Mouse (Mus musculus) C2C12 (cell line): ENCODE measurements at regions not wholly inside any gene's neighbourhood (a gene's known extent, or its start where the extent isn't known, plus 50 kb on each side); places are given as distances from the start of the nearest gene placed in this dataset.

Experiments
- CTCF ChIP-seq: IDR thresholded peaks from one replicate; pipeline ENCODE4 v1.5.1; 2011; ENCODE audit not compliant: control insufficient read depth, insufficient read depth, insufficient read length
- MAX ChIP-seq: IDR thresholded peaks from one replicate; pipeline ENCODE4 v1.6.1; 2011; ENCODE audit warnings: mild to moderate bottlenecking, control low read depth
- MYOG ChIP-seq: IDR thresholded peaks from one replicate; pipeline ENCODE4 v1.6.1; 2011; ENCODE audit not compliant: control insufficient read depth, insufficient read length; ENCODE audit errors: extremely low read depth
- USF1 ChIP-seq: IDR thresholded peaks from one replicate; pipeline ENCODE4 v1.6.1; 2011; ENCODE audit warnings: low read depth, mild to moderate bottlenecking, control low read depth, moderate library complexity

- TF ChIP-seq CTCF (no peak), USF1 (no peak), MYOG (no peak), MAX (no peak)
Observed at GRCm38 (mm10) chr9:23003195-23004061, 219.4 kb upstream of the Bmper start.
